Mouse (Mus musculus): ENCODE results near the gene Fasn. TPM values are rescaled to one million over a fixed set of nuclear protein-coding genes. Genes with fewer than 3 reads are reported as not detected.
"Not testable (repeated sequence)": the region's sequence is repeated elsewhere in the genome, so short reads cannot be mapped to it uniquely, and the experiment has no call there.

The Fasn gene
- polyA plus RNA-seq, 1 experiment from 2014 or later: 125 TPM

DNA sequence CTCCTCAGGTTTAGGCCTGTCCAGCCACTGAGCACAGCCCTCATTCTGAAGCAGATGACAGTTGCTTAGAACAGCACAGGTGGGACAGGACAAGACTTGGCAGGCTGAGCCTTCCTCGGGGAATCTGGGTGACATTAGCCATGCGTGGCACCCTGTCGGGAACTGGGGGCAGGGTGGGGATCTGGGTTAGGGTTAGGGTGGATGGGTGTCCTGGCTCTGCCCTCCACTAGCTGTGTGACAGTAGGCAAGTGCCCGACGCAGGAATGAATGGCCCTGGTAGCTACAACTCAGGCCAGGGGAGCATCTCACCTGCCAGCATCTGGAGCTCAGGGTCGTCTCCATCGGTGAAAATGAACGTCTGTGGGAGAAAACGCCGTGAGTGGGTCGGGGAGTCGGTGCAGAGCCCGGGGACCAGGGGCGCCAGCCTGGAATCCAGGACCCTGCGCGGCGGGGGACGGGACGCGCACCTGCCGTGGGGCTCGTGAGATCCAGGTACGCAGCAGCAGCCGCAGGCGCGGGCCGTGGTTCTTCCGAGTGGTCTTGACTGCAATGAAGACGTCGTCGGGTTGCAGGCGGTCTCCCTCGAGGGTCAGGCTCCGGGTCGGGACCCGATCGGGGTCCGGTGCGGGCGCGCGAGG lies 40.8 kb downstream of the Fasn start:
- peak overlapping the region; percentile 98 for H3K4me3 ChIP-seq
- peaks cover 26% of the 10 kb centered on the region for H3K4me1 ChIP-seq
- H3K27me3 ChIP-seq (ENCODE audit: low read depth, poor library complexity, severe bottlenecking): peaks cover 21% of the 10 kb centered on the region
- H3K27ac ChIP-seq: peak overlapping the region; percentile 90
- peaks cover 53% of the 10 kb centered on the region for H3K36me3 ChIP-seq
- DNase-seq (ENCODE audit: low spot score): no peak
- H3K9me3 ChIP-seq (replicated peaks): no peaks in the 10 kb centered on the region
- 1% methylated on average over 42 of the region's 42 CpGs for WGBS

DNA sequence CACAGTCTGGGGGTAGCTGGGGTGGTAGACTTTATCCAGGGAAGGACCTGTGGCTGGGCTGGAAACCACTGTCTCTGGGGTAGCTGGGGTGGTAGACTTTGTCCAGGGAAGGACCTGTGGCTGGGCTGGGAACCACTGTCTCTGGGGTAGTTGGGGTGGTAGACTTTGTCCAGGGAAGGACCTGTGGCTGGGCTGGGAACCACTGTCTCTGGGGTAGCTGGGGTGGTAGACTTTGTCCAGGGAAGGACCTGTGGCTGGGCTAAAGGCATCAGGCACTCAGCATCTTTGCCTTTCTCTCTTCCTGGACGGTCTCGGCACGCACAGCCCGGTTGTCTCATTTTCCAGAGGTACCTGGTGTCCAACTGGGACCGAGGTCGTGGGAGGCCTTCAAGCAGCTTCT lies 43.0 kb downstream of the Fasn start:
- H3K27ac ChIP-seq; H3K9me3 ChIP-seq (replicated peaks); DNase-seq (ENCODE audit: low spot score); H3K4me3 ChIP-seq: not testable (repeated sequence)
- 93% methylated on average over 6 of the region's 6 CpGs for WGBS
- H3K4me1 ChIP-seq: peaks cover 28% of the 10 kb centered on the region
- peaks cover 21% of the 10 kb centered on the region for H3K27me3 ChIP-seq (ENCODE audit: low read depth, poor library complexity, severe bottlenecking)
- peaks cover 31% of the 10 kb centered on the region for H3K36me3 ChIP-seq

DNA sequence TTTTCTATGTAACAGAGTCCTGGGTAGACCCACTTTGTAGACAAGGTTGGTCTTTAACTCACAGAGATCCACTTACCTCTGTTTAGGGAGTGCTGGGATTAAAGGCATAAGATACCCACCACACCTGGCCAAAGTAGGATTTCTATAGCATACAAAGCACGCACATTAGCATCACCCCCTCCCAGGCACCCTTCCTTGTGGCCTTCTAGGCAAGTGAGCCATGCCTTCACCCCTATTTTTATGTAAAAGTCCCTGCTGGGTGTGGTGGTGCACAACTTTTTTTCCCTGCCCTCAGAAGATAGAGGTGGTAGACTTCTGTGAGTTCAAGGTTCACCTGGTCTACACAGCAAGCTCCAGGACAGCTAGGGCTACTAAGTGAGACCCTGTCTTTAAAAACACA lies 44.5 kb downstream of the Fasn start:
- WGBS: 75% methylated on average over 1 of the region's 1 CpGs
- H3K27me3 ChIP-seq (ENCODE audit: low read depth, poor library complexity, severe bottlenecking): peaks cover 21% of the 10 kb centered on the region
- no peaks in the 10 kb centered on the region for H3K9me3 ChIP-seq (replicated peaks)
- no peak overlapping the region for H3K4me3 ChIP-seq
- DNase-seq (ENCODE audit: low spot score): no peak
- peaks cover 18% of the 10 kb centered on the region for H3K36me3 ChIP-seq
- H3K27ac ChIP-seq: no peak overlapping the region
- peaks cover 21% of the 10 kb centered on the region for H3K4me1 ChIP-seq

DNA sequence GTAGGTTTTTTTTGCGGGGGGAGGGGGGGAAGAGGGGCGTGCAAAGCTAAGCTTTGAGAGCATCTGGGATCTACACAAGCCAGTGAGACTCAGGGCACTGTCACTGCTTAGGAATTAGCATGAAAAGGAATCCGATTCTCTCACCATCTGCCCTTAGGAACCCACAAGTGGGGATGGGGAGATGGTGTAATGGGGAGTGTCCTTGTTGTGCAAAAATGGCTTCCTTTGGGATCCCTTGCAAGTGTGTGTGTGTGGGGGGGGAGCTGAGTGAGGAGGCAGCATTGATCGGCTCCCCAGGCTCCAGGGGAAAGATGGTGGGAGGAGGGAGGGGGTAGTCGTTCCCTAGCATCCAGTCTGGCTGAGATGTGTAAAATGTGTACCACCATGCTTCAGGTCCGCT lies 47.2 kb downstream of the Fasn start:
- WGBS: 40% methylated on average over 6 of the region's 6 CpGs
- Histone ChIP-seq H3K36me3 (peaks cover 16% of the 10 kb centered on the region), H3K27me3 (ENCODE audit: low read depth, poor library complexity, severe bottlenecking) (peaks cover 5% of the 10 kb centered on the region; the same call in 1 of the 2 replicates), H3K9me3 (replicated peaks) (no peaks in the 10 kb centered on the region), H3K4me1 (peaks cover 7% of the 10 kb centered on the region), H3K27ac (no peak overlapping the region), H3K4me3 (no peak overlapping the region)
- no peak for DNase-seq (ENCODE audit: low spot score)

DNA sequence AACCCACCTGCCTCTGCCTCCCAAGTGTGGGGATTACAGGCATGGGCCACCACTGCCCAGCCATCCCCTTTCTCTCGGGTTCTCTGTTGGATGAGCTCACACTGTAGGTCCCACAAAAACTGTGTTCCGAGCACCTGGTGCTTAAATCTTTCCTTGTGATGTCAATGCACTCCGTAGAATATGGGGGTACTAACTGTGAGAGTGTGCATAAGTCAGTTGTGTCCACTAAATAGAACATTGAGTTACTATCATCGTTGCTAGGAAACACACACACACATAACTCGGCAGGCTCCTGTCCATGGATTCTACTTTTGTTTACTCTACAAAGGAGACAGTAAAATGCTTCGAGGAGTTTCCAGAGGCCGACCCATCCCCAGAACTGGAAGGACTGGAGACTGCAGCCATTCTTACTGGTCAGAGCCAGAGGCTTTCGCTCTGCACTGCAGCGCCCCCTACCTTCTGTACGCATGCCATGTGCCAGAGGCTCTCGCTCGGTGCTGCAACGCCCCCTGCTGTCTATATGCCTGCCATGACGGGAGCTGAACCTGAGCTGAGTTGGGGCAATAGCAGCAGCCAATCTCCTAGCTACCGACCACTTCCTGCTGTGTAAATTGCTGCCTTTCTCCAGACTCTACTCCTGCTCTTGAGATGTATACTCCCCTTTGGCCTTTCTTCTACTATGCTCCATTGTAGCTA lies 48.4 kb downstream of the Fasn start:
- 28% methylated on average over 15 of the region's 15 CpGs for WGBS
- peaks cover 7% of the 10 kb centered on the region for H3K4me1 ChIP-seq
- H3K9me3 ChIP-seq (replicated peaks): no peaks in the 10 kb centered on the region
- H3K27ac ChIP-seq: 0 out of 2 replicates have a peak overlapping the region, but pooled peaks have one; percentile 27
- peak; percentile 96 for DNase-seq (ENCODE audit: low spot score)
- no peaks in the 10 kb centered on the region for H3K27me3 ChIP-seq (ENCODE audit: low read depth, poor library complexity, severe bottlenecking)
- H3K4me3 ChIP-seq: no peak overlapping the region
- H3K36me3 ChIP-seq: peaks cover 7% of the 10 kb centered on the region

- 92% methylated on average over 7 of the region's 7 CpGs for WGBS
- peaks cover 7% of the 10 kb centered on the region for H3K4me1 ChIP-seq
- no peaks in the 10 kb centered on the region for H3K36me3 ChIP-seq
- no peaks in the 10 kb centered on the region for H3K27me3 ChIP-seq (ENCODE audit: low read depth, poor library complexity, severe bottlenecking)
- H3K4me3 ChIP-seq: no peak overlapping the region
- H3K9me3 ChIP-seq (replicated peaks): no peaks in the 10 kb centered on the region
- DNase-seq (ENCODE audit: low spot score): no peak
- no peak overlapping the region for H3K27ac ChIP-seq
Observed at GRCm38 (mm10) chr11:120773463-120774190, 50.7 kb downstream of the Fasn start.

DNA sequence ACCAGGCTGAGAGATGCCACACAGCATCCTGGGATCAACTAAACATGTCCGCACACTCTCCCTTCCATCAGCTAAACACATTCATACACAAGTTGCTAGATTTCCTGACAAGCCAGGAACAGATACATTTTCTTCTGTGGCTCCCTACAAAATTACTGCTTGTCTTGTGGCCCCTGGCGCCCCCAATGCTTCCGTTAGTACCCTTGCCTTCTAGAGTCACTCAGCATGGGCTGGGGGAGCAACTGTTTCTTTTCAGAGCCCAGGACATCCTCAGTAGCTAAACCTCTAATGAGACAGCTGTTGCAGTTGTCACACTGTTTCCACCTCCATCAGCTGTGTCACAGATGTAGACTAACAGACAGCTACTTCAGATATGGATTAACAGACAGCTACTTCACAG lies 51.6 kb downstream of the Fasn start:
- 78% methylated on average over 3 of the region's 3 CpGs for WGBS
- no peak overlapping the region for H3K4me3 ChIP-seq

DNA sequence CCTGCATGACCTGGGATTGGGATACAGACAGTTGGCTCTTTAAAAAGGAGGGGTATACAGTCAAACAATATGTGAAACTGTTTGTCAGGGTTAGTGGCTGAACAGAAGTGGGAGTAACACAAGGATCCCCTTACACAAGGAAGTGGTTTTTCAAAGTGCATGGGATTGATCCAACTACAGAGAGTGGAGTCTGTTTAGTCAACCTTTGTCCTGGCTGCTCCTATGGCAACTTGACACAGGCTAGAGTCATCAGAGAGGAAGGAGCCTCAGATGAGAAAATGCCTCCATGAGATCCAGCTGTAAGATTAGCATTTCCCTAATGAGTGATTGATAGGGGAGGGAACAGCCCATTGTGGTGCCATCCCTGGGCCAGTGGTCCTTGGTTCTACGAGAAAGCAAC lies 56.1 kb downstream of the Fasn start:
- Histone ChIP-seq H3K27ac (no peak overlapping the region), H3K27me3 (ENCODE audit: low read depth, poor library complexity, severe bottlenecking) (peaks cover 13% of the 10 kb centered on the region; the same call in 1 of the 2 replicates), H3K36me3 (no peaks in the 10 kb centered on the region), H3K4me1 (no peaks in the 10 kb centered on the region), H3K4me3 (no peak overlapping the region), H3K9me3 (replicated peaks) (no peaks in the 10 kb centered on the region)
- no peak for DNase-seq (ENCODE audit: low spot score)
- 80% methylated on average over 1 of the region's 1 CpGs for whole genome bisulfite sequencing

More for the DNA sequence above, 51.6 kb downstream of the Fasn start:
- DNase-seq (ENCODE audit: low spot score): no peak
- H3K4me1 ChIP-seq: peaks cover 7% of the 10 kb centered on the region
- no peak overlapping the region for H3K27ac ChIP-seq
- H3K36me3 ChIP-seq: no peaks in the 10 kb centered on the region
- no peaks in the 10 kb centered on the region for H3K9me3 ChIP-seq (replicated peaks)
- no peaks in the 10 kb centered on the region for H3K27me3 ChIP-seq (ENCODE audit: low read depth, poor library complexity, severe bottlenecking)

DNA sequence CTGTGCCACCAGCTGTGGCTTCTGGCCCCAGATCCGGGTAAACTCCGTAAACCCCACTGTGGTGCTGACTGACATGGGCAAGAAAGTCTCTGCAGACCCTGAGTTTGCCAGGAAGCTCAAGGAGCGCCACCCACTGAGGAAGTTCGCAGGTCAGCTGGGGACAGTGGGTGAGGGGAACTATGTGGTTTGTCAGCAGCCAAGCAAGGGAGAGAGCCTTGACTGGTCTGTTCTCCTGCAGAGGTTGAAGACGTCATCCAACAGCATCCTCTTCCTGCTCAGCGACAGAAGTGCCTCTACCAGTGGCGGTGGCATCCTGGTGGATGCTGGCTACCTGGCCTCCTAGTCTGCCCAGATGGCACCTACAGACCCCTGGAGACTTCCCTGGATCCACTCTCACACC lies 57.3 kb downstream of the Fasn start:
- not testable (repeated sequence) for H3K27ac ChIP-seq; H3K4me1 ChIP-seq; DNase-seq (ENCODE audit: low spot score); H3K9me3 ChIP-seq (replicated peaks); H3K4me3 ChIP-seq; H3K36me3 ChIP-seq
- WGBS: 75% methylated on average over 5 of the region's 7 CpGs
- peaks cover 23% of the 10 kb centered on the region for H3K27me3 ChIP-seq (ENCODE audit: low read depth, poor library complexity, severe bottlenecking)

GRCm38 (mm10) chr11:120763121-120763999 lies 61.0 kb downstream of the Fasn start:
- not testable (repeated sequence) for H3K4me3 ChIP-seq; H3K4me1 ChIP-seq; H3K36me3 ChIP-seq; DNase-seq (ENCODE audit: low spot score); H3K9me3 ChIP-seq (replicated peaks); H3K27ac ChIP-seq
- H3K27me3 ChIP-seq (ENCODE audit: low read depth, poor library complexity, severe bottlenecking): peaks cover 32% of the 10 kb centered on the region
- WGBS: 14% methylated on average over 7 of the region's 23 CpGs

DNA sequence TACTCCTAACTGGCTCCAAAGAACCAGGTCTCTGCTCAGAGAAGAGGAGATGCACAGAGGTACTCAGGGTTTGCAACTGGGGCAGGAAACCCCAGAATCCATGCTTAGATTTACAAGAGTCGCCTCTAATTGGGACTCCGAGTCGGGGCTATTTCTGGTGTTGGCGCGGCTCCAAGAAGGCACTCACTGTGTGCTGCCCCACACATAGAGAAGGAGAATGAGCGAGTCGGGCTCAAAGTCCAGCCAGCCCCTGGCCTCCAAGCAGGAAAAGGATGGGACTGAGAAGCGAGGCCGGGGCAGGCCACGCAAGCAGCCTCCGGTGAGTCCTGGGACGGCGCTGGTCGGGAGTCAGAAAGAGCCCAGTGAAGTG lies 61.7 kb downstream of the Fasn start, which contains the start of gene Hmga1b:
Gene Hmga1b, plus strand, starts transcription at position 123 of the 370 bp plus-strand sequence.
- WGBS: 20% methylated on average over 14 of the region's 14 CpGs

More for the DNA sequence above, 61.7 kb downstream of the Fasn start, which contains the start of gene Hmga1b:
- not testable (repeated sequence) for H3K36me3 ChIP-seq; H3K4me1 ChIP-seq; DNase-seq (ENCODE audit: low spot score); H3K9me3 ChIP-seq (replicated peaks); H3K4me3 ChIP-seq
- Histone ChIP-seq H3K27ac (peak within 1 kb of the TSS; percentile 9; the same call in 1 of the 2 replicates), H3K27me3 (ENCODE audit: low read depth, poor library complexity, severe bottlenecking) (peaks cover 32% of the 10 kb centered on the region)

Measured in limb, embryonic 10.5 days (tissue).